Mouse (Mus musculus): ENCODE data around the gene Fam208b.
"Not testable (repeated sequence)": the region's sequence is repeated elsewhere in the genome, so short reads cannot be mapped to it uniquely, and the experiment has no call there.

The Fam208b gene

DNA sequence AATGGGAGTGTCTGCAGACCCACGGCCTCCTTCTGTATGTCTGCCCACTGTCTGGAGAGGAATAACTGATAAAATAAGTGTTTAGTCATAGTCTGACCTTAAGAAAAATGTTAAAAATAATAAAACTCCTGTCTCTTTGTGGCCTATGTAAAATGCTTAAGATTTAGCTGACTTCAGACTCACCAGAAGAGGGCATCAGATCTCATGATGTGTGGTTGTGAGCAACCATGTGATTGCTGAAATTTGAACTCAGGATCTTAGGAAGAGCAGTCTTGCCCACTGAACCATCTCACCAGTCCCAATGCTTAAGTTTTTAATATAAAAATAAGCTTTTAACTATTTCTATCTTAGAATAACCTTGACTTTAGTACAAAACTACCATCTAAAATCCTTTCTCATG lies 47.8 kb downstream of the Fam208b start:
- DNase-seq = no peak

DNA sequence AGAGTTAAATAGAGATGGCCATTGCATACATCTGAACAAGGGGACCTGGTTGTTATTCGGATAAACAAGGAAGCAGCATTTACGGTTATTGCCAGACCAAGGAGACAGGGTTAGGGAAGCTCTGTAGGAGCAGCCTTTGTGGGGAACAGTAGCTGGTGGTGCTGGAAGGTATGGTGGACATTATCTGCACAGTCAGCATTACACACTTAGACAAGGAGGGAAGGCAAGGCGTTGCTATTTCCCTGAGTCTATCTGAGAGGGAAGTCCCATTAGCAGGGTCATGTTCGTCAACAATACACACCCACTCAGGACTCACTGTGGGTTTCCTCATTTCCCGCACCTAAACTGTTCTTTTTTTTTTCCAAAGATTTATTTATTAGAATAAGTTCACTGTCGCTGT lies 63.1 kb downstream of the Fam208b start:
- no peak for DNase-seq

DNA sequence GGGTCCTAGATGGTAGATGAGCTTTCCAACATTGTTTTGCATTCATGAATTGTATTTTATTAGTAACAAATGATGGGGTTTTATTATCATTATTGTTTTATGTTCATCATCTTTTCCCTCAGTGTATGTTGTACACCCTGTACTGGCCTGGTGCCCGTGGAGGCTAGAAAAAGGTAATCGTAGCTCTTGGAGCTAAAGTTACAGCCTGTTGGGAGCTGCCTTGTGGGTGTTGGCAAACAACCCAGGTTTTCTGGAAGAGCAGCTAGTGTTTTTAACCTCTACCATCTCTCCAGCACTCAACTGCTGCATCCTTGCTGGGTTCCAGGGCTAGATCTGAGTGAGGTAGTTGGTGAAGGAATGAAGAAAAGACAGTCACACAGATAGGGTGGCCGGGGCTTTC lies 63.5 kb downstream of the Fam208b start:
- peak in 1 of 2 experiments; percentile 22 for DNase-seq

GRCm38 (mm10) chr13:3544925-3545324 lies 66.0 kb downstream of the Fam208b start:
- no peak for DNase-seq

GRCm38 (mm10) chr13:3544077-3544874 lies 66.6 kb downstream of the Fam208b start:
- no peak for DNase-seq

DNA sequence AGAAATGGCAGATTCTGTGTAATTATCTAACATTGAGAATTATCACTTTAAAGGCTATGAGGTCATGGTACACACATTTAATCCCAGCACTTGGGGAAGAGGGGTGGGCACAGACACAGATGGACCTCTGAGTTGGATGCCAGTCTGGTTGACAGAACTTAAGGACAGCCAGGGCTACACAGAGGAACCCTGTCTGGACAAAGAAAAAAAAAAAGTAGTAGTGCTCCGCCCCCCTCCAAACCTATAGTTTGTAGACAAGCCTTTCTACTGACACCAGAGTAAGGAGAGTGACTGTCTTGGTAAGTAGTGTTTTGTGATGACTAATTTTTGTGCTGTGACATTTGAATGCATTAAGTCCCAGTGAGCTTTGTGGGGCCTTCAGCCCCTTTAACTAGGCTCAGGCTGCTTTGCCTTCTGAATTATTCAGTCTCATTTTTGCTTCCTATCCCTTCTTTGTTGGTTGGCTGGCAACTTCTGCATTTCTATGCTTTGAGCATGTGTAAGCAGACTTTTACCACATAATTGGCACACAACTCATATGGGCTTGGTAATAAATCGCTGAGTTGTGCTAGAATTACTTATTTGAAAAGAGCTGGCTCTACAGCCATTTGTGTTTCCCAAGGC lies 69.6 kb downstream of the Fam208b start:
- no peak for DNase-seq

GRCm38 (mm10) chr13:3540166-3540565 lies 70.7 kb downstream of the Fam208b start:
- DNase-seq = no peak

GRCm38 (mm10) chr13:3538969-3539562 lies 71.8 kb downstream of the Fam208b start:
- no peak for DNase-seq

DNA sequence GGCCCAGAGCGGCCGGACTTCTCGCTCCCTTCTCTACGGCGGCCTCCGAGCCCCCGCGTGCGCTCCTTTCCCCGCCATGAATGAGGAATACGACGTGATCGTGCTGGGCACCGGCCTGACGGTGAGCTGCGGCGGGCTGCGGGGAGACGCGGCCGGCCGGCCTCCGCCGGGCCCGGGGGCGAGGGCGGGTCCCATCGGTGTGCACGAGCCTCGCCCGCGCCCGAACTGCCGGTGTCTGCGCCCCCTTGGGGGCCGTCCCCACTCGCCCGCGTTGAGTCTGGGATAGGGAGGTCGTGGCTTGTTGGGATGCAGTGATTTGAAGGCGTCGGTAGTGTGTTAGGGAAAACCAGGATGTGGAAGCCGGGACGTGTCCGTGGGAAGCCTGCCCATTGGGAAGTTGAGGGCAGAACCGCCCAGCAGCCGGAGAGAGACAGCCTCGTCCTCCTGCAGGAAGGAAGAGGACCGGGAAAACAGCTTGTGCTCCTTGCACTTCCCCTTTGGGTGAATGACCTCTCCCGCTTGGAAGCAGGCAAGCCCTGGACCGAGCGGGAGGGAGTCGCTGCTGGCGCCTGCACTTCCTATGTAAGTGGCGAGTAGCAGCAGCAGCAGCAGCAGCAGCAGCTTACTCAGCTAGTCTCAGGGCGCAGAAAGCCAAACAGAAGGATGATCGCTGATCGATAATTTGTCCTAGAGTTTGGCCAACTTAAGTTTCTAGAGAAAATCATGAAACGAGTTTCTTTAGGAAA lies 72.5 kb downstream of the Fam208b start:
- DNase-seq = peak; percentile 86 to 92

DNA sequence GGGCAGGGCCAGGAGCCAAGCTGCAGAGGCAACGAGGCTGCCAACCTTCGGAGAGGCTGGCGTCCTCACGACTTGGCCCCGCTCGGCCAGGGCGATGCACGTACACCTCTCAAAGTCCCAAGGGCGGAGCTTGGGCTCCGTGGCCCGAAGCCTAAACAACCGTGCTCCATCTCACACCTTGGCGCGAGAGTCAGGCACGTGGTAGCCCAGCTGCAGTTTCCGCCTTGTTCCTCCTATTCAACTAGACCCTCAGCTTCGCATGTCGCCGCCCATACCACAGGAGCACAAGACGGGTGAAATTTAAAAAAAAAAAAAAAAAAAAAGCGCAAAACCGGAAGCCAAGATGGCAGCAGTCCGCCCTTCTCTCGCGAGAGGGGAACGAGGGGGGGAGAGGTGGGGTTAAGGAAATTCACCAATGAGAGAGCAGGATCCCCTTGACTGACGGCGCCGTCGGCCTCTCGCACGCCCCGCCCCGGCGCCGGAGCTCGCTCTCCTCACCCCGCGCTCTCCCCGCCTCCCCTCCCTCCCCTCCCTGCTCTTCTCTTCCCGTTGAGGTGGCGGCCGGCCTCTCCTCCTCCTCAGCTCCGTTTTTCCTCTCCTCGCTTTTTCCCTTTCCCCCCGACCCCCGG lies 73.2 kb downstream of the Fam208b start, which contains the start of gene Gdi2:
Gdi2 (plus strand) TSS at position 470 of the 629 bp plus-strand sequence.
- peak; percentile 96 to 97 for DNase-seq

GRCm38 (mm10) chr13:3534146-3534545 lies 76.8 kb downstream of the Fam208b start:
- no peak for DNase-seq

DNA sequence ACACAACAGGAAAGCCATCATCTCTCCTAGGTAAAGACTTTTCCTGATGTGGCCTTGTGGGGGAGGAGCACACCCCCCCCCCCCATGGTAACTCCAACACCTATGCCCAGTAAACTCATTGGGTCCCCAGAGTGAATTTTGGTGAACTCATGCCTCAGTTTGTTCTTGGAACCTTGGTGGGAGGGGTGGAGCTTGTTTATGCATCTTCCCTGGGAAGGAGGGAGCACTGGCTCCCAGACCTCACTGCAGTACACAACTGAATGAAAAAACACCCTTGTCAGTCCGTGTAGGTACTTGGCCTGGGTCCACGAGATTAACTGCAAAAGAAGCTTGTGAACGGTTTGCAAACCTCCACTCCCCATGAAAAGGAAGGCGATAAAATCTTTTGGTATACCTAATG lies 78.5 kb downstream of the Fam208b start:
- no peak for DNase-seq

DNA sequence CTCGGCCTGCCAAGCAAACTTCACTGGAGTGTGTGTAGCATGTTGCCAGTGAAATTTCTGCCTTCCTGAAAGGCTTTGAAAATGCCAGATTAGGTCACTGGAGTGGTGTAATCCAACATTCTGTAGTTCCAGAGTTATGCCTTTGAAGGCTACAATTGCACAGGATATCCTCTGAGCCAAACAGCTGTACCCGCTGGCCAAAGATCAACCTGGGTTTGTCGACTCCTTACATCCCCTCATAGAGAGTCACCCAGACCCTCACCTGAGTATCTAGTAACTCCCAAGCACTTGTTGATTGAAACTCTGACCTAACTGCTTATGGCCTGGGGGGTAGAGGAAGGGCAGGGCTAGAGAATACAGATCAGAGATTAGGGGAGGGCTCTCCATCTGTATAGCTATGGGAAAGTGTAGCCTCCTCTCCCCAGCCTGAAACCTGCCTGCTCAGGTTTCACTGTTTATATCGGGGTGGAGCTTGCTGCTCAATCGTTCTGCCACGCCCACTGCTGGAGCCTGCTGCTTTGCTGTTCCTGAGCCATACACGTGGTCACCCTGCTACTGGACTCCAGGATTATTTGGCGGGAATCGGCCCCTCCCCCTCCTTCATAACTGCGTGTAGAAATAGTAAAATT lies 79.1 kb downstream of the Fam208b start:
- peak in 1 of 2 experiments; percentile 23 for DNase-seq

DNA sequence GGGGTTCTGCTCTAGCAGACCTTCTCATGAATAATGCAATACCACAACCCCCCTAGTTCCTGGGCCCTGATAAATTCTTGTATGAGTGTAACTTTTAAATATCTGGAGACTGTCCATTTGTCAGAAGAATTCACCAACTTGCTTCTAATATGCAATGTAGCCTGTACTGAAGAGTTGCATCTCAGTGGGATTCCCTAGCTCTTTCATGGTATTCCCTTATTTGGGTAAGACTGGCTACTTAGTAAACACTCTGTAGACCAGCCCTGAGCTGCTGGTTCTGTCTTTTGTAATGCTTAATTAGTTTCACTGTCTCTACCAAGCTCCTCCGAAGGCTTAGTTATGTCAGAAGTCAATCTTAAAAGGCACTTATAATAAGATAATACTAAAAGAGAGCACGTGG lies 79.7 kb downstream of the Fam208b start:
- DNase-seq = not testable (repeated sequence)

DNA sequence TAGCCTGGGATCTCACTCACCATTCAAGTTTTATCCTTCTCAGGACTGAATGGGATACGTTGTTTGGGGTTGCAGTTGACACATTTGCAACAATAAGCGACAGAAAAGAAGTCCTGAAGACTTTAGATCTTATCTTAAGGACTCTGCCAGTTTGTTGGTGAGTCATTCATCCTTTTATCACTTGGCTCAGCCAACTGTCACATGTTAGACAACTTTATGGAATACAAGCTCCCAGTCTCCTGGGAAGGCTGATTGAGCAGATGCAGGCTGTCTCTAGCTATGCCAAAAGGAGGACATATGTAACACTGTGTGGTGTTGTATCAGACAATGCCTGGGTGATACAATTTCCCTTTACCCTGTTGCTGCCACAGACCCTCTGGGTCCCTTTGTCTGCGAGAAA lies 80.5 kb downstream of the Fam208b start:
- no peak for DNase-seq

DNA sequence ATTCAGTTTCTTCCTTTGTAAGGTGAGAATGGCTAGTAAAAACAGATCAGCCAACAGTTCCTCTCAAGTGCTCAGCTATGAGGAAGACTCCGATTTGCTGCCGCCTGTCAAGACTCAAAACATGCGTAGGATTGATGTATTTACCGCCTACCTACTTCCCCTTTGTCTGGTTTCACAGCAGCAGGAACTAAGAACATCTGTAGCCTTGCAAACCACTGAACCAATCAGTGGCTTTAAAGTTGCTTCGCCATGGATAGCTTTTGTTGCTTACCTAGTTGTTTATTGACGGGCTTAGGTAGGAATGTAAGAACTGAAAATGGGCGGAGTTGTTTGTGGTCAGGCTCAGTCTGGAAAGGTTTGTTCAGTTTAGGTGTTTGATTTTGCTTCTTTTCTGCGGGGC lies 84.6 kb downstream of the Fam208b start:
- no peak for DNase-seq

DNA sequence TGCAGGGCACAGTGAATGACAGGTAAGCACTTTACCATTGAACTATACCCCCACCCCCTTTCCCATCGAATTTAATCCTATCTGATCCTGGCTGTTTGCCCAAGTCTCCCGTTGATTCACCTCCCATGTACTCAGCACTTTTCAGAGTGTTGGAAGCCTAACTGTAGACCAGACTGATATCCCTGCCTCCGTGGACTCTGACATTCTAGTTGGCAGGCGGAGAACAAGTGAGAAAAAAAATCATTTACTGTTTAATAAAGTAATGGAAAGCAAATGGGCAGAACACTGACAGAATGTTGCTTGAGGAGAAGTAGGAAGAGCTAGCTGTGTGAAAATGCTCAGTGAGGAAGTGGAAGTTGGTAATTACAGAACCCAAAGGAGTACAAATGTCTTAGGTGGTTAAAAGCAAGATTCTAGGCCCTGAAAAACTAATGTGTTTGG lies 85.3 kb downstream of the Fam208b start:
- DNase-seq = peak; percentile 62 to 79

DNA sequence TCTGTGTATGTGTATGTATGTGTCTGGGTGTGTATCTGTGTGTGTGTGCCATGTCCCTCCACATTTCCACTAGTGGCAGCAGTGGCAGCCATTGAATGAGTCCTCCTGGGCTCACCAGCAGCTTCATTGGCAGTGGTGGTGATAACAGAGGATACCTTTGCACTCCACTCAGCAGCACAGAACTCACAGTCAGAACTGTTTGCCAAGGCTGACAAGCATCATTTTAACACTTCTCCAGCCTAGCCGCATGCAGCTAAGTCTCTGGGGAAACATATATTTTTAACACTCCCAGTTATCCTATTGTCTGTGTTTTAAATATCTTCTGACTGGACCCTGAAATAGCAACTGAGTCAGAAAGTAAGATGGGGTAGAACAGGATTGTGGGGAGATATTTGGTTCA lies 87.0 kb downstream of the Fam208b start:
- DNase-seq = no peak

DNA sequence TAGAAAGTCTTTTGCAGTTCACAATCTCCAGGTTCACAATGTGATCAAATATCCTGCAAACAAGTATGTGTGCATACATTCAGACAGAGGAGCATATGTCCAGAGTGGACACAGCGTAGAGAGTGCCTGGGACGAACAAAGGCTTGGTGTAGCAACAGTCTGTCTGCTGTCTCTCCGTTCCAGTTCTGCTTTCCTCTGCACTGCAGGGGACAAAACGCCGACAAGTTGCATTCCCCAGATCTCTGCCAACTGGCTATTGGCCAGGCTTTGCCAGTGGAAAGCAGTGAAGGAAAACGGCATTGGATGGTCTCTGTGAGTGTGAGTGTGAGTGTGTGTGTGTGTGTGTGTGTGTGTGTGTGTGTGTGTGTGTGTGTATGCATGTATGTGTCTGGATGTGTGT lies 87.4 kb downstream of the Fam208b start:
- DNase-seq = peak; percentile 68 to 82

- DNase-seq = not testable (repeated sequence)
Observed at GRCm38 (mm10) chr13:3519994-3520393, 90.9 kb downstream of the Fam208b start.

DNA sequence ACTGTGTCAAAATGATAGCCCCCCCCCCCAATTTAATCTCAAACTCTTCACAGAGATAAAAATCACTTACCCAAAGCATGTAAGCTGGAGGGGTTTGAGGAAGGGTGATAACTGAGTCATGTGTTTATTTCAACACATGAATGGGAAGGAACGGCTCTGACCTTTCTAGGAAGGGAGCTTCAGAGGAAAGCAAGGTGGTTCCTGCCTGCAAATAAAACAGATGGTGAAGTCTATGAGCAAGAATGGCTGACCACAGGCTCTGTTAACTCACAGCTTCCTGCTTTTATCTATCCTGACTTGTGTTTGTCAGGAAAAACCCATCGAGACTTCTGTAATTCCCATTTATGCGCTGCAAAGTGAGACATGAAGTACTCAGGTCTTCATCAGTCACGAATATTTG lies 91.6 kb downstream of the Fam208b start:
- not testable (repeated sequence) for DNase-seq

Data from kidney, postnatal 36 days (tissue).